In genomic region chr14:78322916-78323315, GRCm38 (mm10) we compare ENCODE assay signal across 23 mouse cellular contexts. TPM values are rescaled to one million over a fixed set of nuclear protein-coding genes. Genes with fewer than 3 reads are reported as not detected.
"Had no signal": no experiment of that assay in that cellular context is flagged by ENCODE, and none has a peak within 500 bp of the region (broad histone marks: within the 10 kb centered on the region; RNA-seq: fewer than 3 reads in every experiment).

No protein-coding gene starts in this region.

- DNase-seq: kidney, adult 8-10 months; kidney, postnatal 10 days; kidney, postnatal 36 days; layer of hippocampus, postnatal 36 days; lung, adult 18-20 months; lung, postnatal 14 days; lung, postnatal 4 days; midbrain, embryonic 14.5 days; right cerebral cortex, adult 18-20 months; right cerebral cortex, postnatal 14 days; right cerebral cortex, postnatal 4 days; thymus, postnatal 25 days had no signal

- H3K27ac ChIP-seq: kidney, embryonic 15.5 days; left cerebral cortex, adult 2 months; liver, embryonic 14.5 days; lung, embryonic 15.5 days; stomach, embryonic 15.5 days had no signal

- H3K27me3 ChIP-seq: kidney, embryonic 15.5 days; lung, embryonic 15.5 days; stomach, embryonic 15.5 days had no signal

- H3K36me3 ChIP-seq: kidney, embryonic 15.5 days; lung, embryonic 15.5 days; stomach, embryonic 15.5 days had no signal

- H3K4me2 ChIP-seq: kidney, embryonic 15.5 days; liver, embryonic 11.5 days; lung, embryonic 15.5 days; midbrain, embryonic 11.5 days; stomach, embryonic 15.5 days had no signal

- H3K9me3 ChIP-seq: kidney, embryonic 15.5 days; lung, embryonic 15.5 days; stomach, embryonic 15.5 days had no signal

- H3K4me1 ChIP-seq: kidney, embryonic 15.5 days; lung, embryonic 15.5 days; stomach, embryonic 15.5 days had no signal

- H3K9ac ChIP-seq: kidney, embryonic 15.5 days; liver, embryonic 14.5 days; lung, embryonic 15.5 days; stomach, embryonic 15.5 days had no signal

- H3K4me3 ChIP-seq: kidney, embryonic 15.5 days; left cerebral cortex, adult 2 months; lung, embryonic 15.5 days; stomach, embryonic 15.5 days had no signal

RNA-seq across cellular contexts. Expression of gene Tnfsf11, which starts 15.1 kb away (rescaled TPM):
- total RNA-seq: layer of hippocampus, postnatal 36 days; left cerebral cortex, adult 2 months; left cerebral cortex, postnatal 36 days; megakaryocyte progenitor cell, adult 5-6 weeks; megakaryocyte-erythroid progenitor cell, adult 5-6 weeks had no signal
- polyA plus RNA-seq: limb, embryonic 11.5 days; midbrain, embryonic 14.5 days had no signal
